Mouse (Mus musculus): ENCODE results near the gene Oaf.

Gene Oaf

GRCm38 (mm10) chr9:43245801-43246570 lies 6.3 kb upstream of the Oaf start:
- no peak for DNase-seq (ENCODE audit: low read depth, low spot score)

GRCm38 (mm10) chr9:43242432-43242831 lies 2.7 kb upstream of the Oaf start:
- DNase-seq (ENCODE audit: low read depth, low spot score) = no peak

GRCm38 (mm10) chr9:43241970-43242369 lies 2.3 kb upstream of the Oaf start:
- DNase-seq (ENCODE audit: low read depth, low spot score) = no peak

GRCm38 (mm10) chr9:43241291-43241690 lies 1.6 kb upstream of the Oaf start:
- DNase-seq (ENCODE audit: low read depth, low spot score) = no peak

GRCm38 (mm10) chr9:43240594-43240900 lies 836 bp upstream of the Oaf start:
- no peak for DNase-seq (ENCODE audit: low read depth, low spot score)

- no peak for DNase-seq (ENCODE audit: low read depth, low spot score)
Measured at GRCm38 (mm10) chr9:43238631-43239545, 823 bp downstream of the Oaf start.

GRCm38 (mm10) chr9:43238167-43238566 lies 1.5 kb downstream of the Oaf start:
- DNase-seq (ENCODE audit: low read depth, low spot score) = no peak

GRCm38 (mm10) chr9:43237111-43237775 lies 2.5 kb downstream of the Oaf start:
- no peak for DNase-seq (ENCODE audit: low read depth, low spot score)

GRCm38 (mm10) chr9:43236576-43236975 lies 3.1 kb downstream of the Oaf start:
- no peak for DNase-seq (ENCODE audit: low read depth, low spot score)

- DNase-seq (ENCODE audit: low read depth, low spot score) = no peak
Measured at GRCm38 (mm10) chr9:43236106-43236505, 3.6 kb downstream of the Oaf start.

- no peak for DNase-seq (ENCODE audit: low read depth, low spot score)
Measured at GRCm38 (mm10) chr9:43235336-43235735, 4.4 kb downstream of the Oaf start.

- DNase-seq (ENCODE audit: low read depth, low spot score) = no peak
Measured at GRCm38 (mm10) chr9:43234496-43234895, 5.2 kb downstream of the Oaf start.

- no peak for DNase-seq (ENCODE audit: low read depth, low spot score)
Measured at GRCm38 (mm10) chr9:43233515-43233914, 6.2 kb downstream of the Oaf start.

- no peak for DNase-seq (ENCODE audit: low read depth, low spot score)
Measured at GRCm38 (mm10) chr9:43233044-43233443, 6.7 kb downstream of the Oaf start.

- no peak for DNase-seq (ENCODE audit: low read depth, low spot score)
Measured at GRCm38 (mm10) chr9:43232286-43232685, 7.4 kb downstream of the Oaf start.

GRCm38 (mm10) chr9:43231805-43232204 lies 7.9 kb downstream of the Oaf start:
- DNase-seq (ENCODE audit: low read depth, low spot score) = no peak

- DNase-seq (ENCODE audit: low read depth, low spot score) = no peak
Measured at GRCm38 (mm10) chr9:43230886-43231285, 8.8 kb downstream of the Oaf start.

GRCm38 (mm10) chr9:43229962-43230361 lies 9.7 kb downstream of the Oaf start:
- DNase-seq (ENCODE audit: low read depth, low spot score) = no peak

GRCm38 (mm10) chr9:43229398-43229895 lies 10.3 kb downstream of the Oaf start:
- DNase-seq (ENCODE audit: low read depth, low spot score) = no peak

- no peak for DNase-seq (ENCODE audit: low read depth, low spot score)
Measured at GRCm38 (mm10) chr9:43228745-43229144, 11.0 kb downstream of the Oaf start.

- no peak for DNase-seq (ENCODE audit: low read depth, low spot score)
Measured at GRCm38 (mm10) chr9:43227626-43228025, 12.1 kb downstream of the Oaf start.

- no peak for DNase-seq (ENCODE audit: low read depth, low spot score)
Measured at GRCm38 (mm10) chr9:43226573-43227160, 13.0 kb downstream of the Oaf start.
